Mouse (Mus musculus): ENCODE measurements around the gene Rfx5.
A peak's percentile ranks its signal among the peaks of the same experiment; 100 is the strongest.
"Not testable (repeated sequence)": the region's sequence is repeated elsewhere in the genome, so short reads cannot be mapped to it uniquely, and the experiment has no call there.

Rfx5 gene

GRCm38 (mm10) chr3:94936147-94936546, 17.7 kb upstream of the Rfx5 start:
- not testable (repeated sequence) for DNase-seq (ENCODE audit: low read depth)

- not testable (repeated sequence) for DNase-seq (ENCODE audit: low read depth)
Measured at GRCm38 (mm10) chr3:94937194-94937593, 16.7 kb upstream of the Rfx5 start.

GRCm38 (mm10) chr3:94940033-94940432, 13.8 kb upstream of the Rfx5 start:
- not testable (repeated sequence) for DNase-seq (ENCODE audit: low read depth)

- DNase-seq (ENCODE audit: low read depth) = peak; percentile 77
Measured at GRCm38 (mm10) chr3:94942211-94942967, 11.5 kb upstream of the Rfx5 start.

GRCm38 (mm10) chr3:94943706-94944105, 10.2 kb upstream of the Rfx5 start:
- DNase-seq (ENCODE audit: low read depth) = not testable (repeated sequence)

DNA sequence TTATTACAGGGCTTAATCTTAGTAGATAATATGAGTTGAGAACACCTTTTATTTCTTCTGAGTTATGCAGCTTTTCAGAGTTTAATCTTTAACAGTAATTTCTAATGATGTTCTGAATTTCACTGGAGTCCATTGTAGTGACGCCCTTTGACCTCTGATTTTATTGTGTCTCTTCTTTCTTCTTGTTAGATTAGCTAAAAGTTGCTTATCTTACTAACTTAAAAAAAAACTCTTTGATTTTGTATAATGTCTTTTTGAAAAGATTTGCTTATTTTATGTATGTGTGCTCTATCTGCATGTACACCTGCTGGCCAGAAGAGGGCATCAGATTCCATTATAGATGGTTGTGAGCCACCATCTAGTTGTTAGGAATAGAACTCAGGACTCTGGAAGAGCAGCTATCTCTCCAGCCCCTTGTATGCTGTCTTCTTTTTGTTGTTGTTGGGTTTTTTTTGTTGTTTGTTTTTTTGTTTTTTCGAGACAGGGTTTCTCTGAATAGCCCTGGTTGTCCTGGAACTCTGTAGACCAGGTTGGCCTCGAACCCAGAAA, 5.7 kb upstream of the Rfx5 start:
- peak; percentile 60 for DNase-seq (ENCODE audit: low read depth)

DNA sequence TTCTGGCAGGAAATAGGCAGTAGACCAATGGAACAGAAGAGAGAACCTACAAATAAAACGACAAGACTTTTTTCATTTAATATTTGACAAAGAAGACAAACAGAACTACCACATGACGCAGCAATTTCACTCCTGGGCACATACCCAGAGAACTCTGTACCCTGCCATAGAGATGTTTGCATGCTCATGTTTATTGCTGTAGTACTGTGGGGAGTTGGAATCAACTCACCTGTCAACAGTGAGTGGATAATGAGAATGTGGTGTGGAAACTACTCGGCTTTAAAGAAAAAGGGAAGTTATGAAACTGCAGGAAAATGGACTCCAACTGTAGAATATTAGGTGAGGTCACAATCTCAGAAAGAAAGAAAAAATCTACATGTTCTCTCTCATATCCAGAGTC, 4.2 kb upstream of the Rfx5 start:
- DNase-seq (ENCODE audit: low read depth) = peak; percentile 67

GRCm38 (mm10) chr3:94952806-94953205, 1.1 kb upstream of the Rfx5 start:
- peak; percentile 55 for DNase-seq (ENCODE audit: low read depth)

- DNase-seq (ENCODE audit: low read depth) = no peak
Measured at GRCm38 (mm10) chr3:94953384-94953763, 501 bp upstream of the Rfx5 start.

- no peak for DNase-seq (ENCODE audit: low read depth)
Measured at GRCm38 (mm10) chr3:94958295-94958694, 4.4 kb downstream of the Rfx5 start.

- no peak for DNase-seq (ENCODE audit: low read depth)
Measured at GRCm38 (mm10) chr3:94959871-94960270, 6.0 kb downstream of the Rfx5 start.

DNA sequence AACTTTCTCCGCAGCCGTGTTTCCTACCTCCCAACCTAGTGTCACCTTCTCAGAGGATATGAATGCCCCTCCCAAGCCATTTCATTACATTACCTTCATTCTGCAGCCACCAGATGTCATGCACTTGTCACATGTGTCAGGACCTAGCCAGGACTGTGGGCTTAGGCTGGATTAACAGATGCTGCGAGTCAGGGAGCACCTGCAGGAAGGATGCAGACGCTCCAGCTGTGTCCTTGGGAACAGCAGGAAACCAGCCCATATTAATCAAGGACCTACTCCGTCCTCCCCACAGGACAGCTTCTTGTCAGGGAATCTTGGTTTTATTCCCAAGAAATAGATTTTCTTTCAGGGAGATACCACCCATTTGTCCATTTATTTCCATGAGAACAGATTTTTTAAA, 6.4 kb downstream of the Rfx5 start:
- no peak for DNase-seq (ENCODE audit: low read depth)

DNA sequence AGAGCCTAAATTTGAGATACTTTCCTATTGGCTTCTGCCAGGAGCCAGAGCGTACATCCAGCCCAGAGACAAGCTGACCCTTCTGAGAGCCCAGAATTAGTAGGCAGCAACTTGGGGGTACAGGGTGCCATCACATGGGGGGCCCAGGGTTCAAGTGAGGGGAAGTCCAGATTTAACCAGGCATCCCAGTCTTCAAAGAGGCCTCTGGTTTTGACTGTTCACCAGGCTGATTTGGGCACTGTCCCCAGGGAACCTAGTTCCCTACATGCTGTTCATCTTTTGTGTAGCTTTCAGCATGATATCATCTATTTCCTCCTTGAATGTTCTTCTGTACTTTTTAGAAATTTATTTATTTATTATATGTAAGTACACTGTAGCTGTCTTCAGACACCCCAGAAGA, 11.1 kb downstream of the Rfx5 start:
- no peak for DNase-seq (ENCODE audit: low read depth)

- DNase-seq (ENCODE audit: low read depth) = no peak
Measured at GRCm38 (mm10) chr3:94965878-94966277, 12.0 kb downstream of the Rfx5 start.

GRCm38 (mm10) chr3:94972552-94972951, 18.7 kb downstream of the Rfx5 start:
- no peak for DNase-seq (ENCODE audit: low read depth)

DNA sequence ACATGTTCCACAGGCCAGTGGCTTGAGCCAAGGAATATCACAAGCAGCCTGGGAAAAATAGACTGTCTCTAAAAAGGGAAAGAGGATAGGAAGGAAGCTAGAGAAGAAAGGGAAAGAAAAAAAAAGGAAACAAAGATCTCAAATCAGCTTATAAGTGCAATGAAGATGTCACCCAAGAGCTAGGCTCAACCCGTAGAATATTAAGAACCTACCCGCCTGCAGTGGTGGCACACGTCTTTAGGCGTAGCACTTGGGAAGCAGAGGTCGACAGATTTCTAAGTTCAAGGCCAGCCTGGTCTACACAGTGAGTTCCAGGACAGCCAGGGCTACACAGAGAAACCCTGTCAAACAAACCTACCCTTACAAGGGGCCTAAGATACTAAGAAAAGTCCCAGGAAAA, 19.7 kb downstream of the Rfx5 start:
- peak; percentile 19 for DNase-seq (ENCODE audit: low read depth)

DNA sequence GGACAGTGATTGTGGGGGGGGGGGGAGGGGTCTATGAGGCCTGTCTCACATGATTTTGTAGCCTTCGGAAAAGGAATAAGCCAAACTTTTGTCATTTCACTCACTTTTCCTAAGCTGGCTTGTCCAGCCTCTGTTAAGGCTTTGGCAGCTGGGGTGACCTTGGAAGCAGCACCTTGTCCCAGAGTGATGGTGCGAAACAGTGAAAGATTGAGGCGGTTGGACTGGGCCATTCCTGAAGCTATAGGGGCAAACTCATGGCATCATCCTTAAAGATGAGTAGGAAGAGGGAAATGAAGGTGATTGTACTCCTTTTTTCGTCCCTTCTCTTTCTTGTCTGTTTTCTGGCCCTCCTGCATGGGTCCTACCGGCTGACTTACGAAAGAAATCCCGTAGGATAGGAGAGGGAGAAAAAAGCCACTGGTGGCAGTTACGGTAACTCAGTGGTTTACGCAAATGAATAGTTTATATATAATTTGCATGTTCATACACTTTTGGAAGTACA, 20.2 kb downstream of the Rfx5 start:
- no peak for DNase-seq (ENCODE audit: low read depth)

DNA sequence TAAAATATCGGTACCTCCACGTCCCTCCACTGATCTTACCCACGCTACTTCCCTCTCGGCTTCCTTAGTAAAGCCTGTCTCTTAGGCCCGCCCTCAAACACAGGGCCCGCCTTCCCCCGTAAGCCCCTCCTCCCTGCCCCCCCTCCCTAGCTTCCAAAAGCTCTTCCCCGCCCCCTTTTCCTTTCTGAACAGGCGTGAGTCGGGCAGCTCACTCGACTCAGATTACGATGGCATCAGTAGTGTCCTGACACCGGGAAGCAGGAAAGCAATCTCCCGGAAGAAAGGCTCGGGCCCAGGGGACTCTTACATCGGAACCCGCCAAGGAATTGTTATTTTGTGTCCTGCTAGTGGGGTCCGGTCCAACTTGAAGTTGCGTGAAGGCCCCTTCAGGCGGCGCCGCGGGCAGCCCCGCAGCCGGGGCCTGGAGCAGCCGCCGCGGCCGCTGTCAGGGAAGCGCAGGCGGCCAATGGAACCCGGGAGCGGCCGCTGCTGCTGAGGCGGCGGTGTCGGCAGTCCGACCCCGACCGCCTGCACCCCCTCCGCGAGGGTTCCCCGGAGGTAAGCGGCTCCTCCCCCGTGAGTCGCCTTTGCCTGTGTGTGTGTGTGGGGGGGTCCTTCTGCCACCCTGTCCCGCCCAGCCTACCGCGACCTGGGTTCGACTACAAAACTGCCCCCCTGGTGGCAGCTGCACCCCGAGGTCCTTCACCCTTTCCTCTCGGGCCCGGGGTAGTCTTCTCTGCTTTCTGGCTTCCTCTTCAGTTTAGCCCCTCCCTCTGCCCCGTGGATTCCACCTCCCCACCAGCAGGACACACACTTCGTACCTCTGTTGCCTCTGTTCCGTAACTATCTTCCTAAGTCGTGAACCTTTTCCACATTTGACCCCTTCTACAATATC, 20.9 kb downstream of the Rfx5 start, which contains the start of gene Pi4kb:
TSS of gene Pi4kb (plus strand) at position 204 of the 895 bp plus-strand sequence.
- DNase-seq (ENCODE audit: low read depth) = peak; percentile 97

DNA sequence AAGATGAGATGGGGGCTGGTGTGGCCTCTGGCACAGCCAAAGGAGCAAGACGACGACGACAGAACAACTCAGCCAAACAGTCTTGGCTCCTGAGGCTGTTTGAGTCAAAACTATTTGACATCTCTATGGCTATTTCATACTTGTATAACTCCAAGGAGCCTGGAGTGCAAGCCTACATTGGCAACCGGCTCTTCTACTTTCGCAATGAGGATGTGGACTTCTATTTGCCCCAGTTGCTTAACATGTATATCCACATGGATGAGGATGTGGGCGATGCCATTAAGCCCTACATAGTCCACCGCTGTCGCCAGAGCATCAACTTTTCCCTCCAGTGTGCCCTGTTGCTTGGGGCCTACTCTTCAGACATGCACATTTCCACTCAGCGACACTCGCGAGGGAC, 30.4 kb downstream of the Rfx5 start:
- DNase-seq (ENCODE audit: low read depth) = peak; percentile 32

DNA sequence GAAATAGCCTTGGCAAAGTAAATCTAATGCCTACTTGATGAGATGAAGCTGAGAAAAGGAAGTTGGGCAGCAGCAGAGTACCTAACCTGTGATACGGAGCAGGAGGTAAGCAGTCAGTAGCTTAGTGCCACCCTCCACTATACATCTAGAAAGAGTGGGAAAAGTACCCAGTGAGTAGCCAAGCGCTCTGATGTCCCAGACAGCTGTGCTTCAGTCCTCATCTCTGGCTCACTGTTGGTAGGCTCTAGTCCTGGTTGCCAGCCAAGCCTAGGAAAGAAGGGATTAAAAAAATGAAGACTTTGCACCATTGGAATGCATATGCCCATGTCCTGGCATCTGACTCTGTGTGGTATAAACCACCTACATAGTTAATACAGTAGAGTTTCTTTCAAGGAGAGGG, 31.6 kb downstream of the Rfx5 start:
- DNase-seq (ENCODE audit: low read depth) = no peak

GRCm38 (mm10) chr3:94987578-94987977, 33.7 kb downstream of the Rfx5 start:
- peak; percentile 63 for DNase-seq (ENCODE audit: low read depth)

DNA sequence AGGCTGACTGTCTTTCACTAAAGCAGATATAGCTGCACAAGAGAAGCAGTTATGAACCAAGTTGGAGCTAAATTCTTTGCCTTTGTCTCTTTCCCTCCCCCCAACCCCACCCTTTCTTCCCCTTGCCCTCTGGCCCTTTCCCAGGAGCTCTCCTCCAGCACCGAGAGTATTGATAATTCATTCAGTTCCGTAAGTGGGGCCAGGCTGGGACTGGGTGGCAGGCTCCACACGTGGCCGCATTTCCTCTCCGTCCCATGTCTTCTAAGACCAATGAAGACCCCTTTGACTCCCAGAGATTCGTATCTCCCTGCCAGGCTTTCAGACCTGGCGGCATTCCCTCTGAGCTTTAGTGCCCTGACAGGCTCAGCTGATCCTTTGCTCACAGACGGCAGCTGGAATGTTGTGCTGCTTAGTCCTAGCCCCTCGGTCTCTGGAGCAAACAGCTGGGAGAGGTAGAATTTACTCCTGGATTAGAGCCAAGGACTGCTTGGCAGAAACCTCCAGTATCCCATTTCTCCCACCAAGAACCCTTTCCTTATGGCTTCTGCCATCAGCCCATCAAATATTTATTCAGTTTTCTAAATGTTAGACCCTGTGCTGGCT, 35.4 kb downstream of the Rfx5 start:
- DNase-seq (ENCODE audit: low read depth) = no peak

Measured in 416B (cell line).